Mouse (Mus musculus) liver, postnatal 0 days (tissue): ENCODE results near the gene Spdye4a.

ENCODE experiments used
- CTCF ChIP-seq: sonication (generic); IDR thresholded peaks from 2 replicates; pipeline ENCODE4 v1.5.1; 2016; ENCODE audit warnings: antibody characterized with exemption, low read depth
- EP300 ChIP-seq: IDR thresholded peaks from 2 replicates; pipeline ENCODE4 v1.6.1; 2016; ENCODE audit warnings: antibody characterized with exemption, low read depth, mild to moderate bottlenecking

DNA sequence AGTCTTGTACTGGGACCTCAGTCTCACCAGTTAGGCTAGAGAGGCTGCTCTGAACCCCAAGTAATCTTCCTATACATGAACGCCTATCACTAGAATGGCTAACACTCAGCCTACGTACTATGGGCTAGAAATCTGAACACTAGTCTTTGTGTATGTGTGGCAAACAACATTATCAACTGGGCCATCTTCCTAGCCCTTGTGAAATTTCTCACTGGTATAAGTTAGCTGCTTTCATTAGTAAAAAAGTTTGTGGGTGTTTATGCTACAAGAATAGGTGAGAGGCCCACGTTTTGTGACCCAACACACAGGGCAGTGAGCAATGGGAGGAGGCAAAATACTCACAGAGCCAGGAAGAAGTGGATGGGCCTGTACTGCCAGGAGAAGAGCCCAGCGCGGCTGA is 5.7 kb downstream of the Spdye4a start:
- TF ChIP-seq CTCF (no peak), EP300 (no peak)
